Mouse (Mus musculus) bone marrow macrophage, adult 2 months (primary cell): ENCODE results near the gene Tmem174.

ENCODE experiments used
- CTCF ChIP-seq: IDR thresholded peaks from 2 replicates; pipeline ENCODE4 v1.5.1; 2012; ENCODE audit warnings: low read depth, mild to moderate bottlenecking, low read length, moderate library complexity
- POLR2A ChIP-seq: IDR thresholded peaks from 2 replicates; pipeline ENCODE4 v1.6.1; 2012; ENCODE audit warnings: mild to moderate bottlenecking, low read depth, low read length, borderline replicate concordance

DNA sequence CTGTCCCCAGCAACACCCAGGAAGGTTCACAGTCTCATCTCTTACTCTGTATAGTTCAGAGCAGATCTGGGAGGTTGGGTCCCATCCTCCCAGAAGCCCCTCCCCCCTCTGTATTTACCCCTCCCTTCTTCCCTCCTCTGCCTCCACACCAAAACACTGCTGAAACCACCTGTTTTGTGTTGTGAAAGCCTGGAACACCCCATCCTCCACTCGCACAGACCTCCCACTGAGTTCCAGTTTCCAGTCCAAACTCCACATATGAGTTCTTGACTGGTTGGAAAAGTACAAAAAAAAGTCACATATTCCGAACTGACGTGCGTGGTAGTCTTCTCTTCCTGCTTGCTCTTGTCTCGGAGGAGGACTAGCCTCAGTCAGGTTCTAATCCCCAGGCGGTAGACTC lies 45.8 kb downstream of the Tmem174 start:
- TF ChIP-seq CTCF, result no peak
- no peak for TF ChIP-seq POLR2A
